Mouse (Mus musculus): ENCODE measurements at regions not wholly inside any gene's neighbourhood (a gene's known extent, or its start where the extent isn't known, plus 50 kb on each side); places are given as distances from the start of the nearest gene placed in this dataset.
A peak's percentile ranks its signal among the peaks of the same experiment; 100 is the strongest.

- Histone ChIP-seq H3K36me3 (ENCODE audit: control insufficient read depth, insufficient read depth, low read length) (no peaks in the 10 kb centered on the region), H3K27ac (ENCODE audit: low read length) (no peak overlapping the region), H3K4me3 (ENCODE audit: low read depth, low read length) (no peak overlapping the region), H3K4me1 (ENCODE audit: control insufficient read depth, insufficient read depth, low read length) (no peaks in the 10 kb centered on the region), H3K9me3 (ENCODE audit: control insufficient read depth, low read depth, low read length) (no peaks in the 10 kb centered on the region), H3K4me2 (replicated peaks; ENCODE audit: low read depth, low read length) (no peak overlapping the region), H3K27me3 (ENCODE audit: control insufficient read depth, insufficient read depth, low read length) (no peaks in the 10 kb centered on the region), H3K9ac (replicated peaks; ENCODE audit: low read depth, low read length) (no peak overlapping the region)
- 72% methylated on average over 4 of the region's 4 CpGs for WGBS
- no peak for ATAC-seq (ENCODE audit: insufficient number of reproducible peaks, insufficient read depth, low FRiP score, low read depth)
These were observed 423.3 kb downstream of the Zic3 start for GRCm38 (mm10) chrX:58445624-58446323.

GRCm38 (mm10) chrX:58447605-58448004, 425.1 kb downstream of the Zic3 start:
- no peak for ATAC-seq (ENCODE audit: insufficient number of reproducible peaks, insufficient read depth, low FRiP score, low read depth)
- Histone ChIP-seq H3K9me3 (ENCODE audit: control insufficient read depth, low read depth, low read length) (no peaks in the 10 kb centered on the region), H3K27me3 (ENCODE audit: control insufficient read depth, insufficient read depth, low read length) (no peaks in the 10 kb centered on the region), H3K4me3 (ENCODE audit: low read depth, low read length) (no peak overlapping the region), H3K4me1 (ENCODE audit: control insufficient read depth, insufficient read depth, low read length) (no peaks in the 10 kb centered on the region), H3K4me2 (replicated peaks; ENCODE audit: low read depth, low read length) (no peak overlapping the region), H3K36me3 (ENCODE audit: control insufficient read depth, insufficient read depth, low read length) (no peaks in the 10 kb centered on the region), H3K27ac (ENCODE audit: low read length) (no peak overlapping the region), H3K9ac (replicated peaks; ENCODE audit: low read depth, low read length) (no peak overlapping the region)
- 88% methylated on average over 6 of the region's 6 CpGs for WGBS

- H3K27ac ChIP-seq (ENCODE audit: low read length) = no peak overlapping the region
- H3K4me3 ChIP-seq (ENCODE audit: low read depth, low read length) = no peak overlapping the region
- H3K9me3 ChIP-seq (ENCODE audit: control insufficient read depth, low read depth, low read length) = no peaks in the 10 kb centered on the region
- no peaks in the 10 kb centered on the region for H3K36me3 ChIP-seq (ENCODE audit: control insufficient read depth, insufficient read depth, low read length)
- H3K4me1 ChIP-seq (ENCODE audit: control insufficient read depth, insufficient read depth, low read length) = no peaks in the 10 kb centered on the region
- ATAC-seq (ENCODE audit: insufficient number of reproducible peaks, insufficient read depth, low FRiP score, low read depth) = no peak
- 77% methylated on average over 6 of the region's 6 CpGs for WGBS
- H3K4me2 ChIP-seq (replicated peaks; ENCODE audit: low read depth, low read length) = no peak overlapping the region
- H3K9ac ChIP-seq (replicated peaks; ENCODE audit: low read depth, low read length) = no peak overlapping the region
- H3K27me3 ChIP-seq (ENCODE audit: control insufficient read depth, insufficient read depth, low read length) = no peaks in the 10 kb centered on the region
These were observed 439.5 kb upstream of the 4930550L24Rik start for GRCm38 (mm10) chrX:58469683-58470082.

GRCm38 (mm10) chrX:58470986-58471385, 438.2 kb upstream of the 4930550L24Rik start:
- no peaks in the 10 kb centered on the region for H3K4me1 ChIP-seq (ENCODE audit: control insufficient read depth, insufficient read depth, low read length)
- no peaks in the 10 kb centered on the region for H3K36me3 ChIP-seq (ENCODE audit: control insufficient read depth, insufficient read depth, low read length)
- H3K9me3 ChIP-seq (ENCODE audit: control insufficient read depth, low read depth, low read length) = no peaks in the 10 kb centered on the region
- no peak overlapping the region for H3K9ac ChIP-seq (replicated peaks; ENCODE audit: low read depth, low read length)
- H3K4me3 ChIP-seq (ENCODE audit: low read depth, low read length) = no peak overlapping the region
- no peaks in the 10 kb centered on the region for H3K27me3 ChIP-seq (ENCODE audit: control insufficient read depth, insufficient read depth, low read length)
- H3K27ac ChIP-seq (ENCODE audit: low read length) = no peak overlapping the region
- H3K4me2 ChIP-seq (replicated peaks; ENCODE audit: low read depth, low read length) = no peak overlapping the region
- ATAC-seq (ENCODE audit: insufficient number of reproducible peaks, insufficient read depth, low FRiP score, low read depth) = 0 out of 2 replicates have a peak, but pooled peaks have one; percentile 42
- WGBS = 47% methylated on average over 1 of the region's 1 CpGs

- Histone ChIP-seq H3K27me3 (ENCODE audit: control insufficient read depth, insufficient read depth, low read length) (no peaks in the 10 kb centered on the region), H3K4me2 (replicated peaks; ENCODE audit: low read depth, low read length) (no peak overlapping the region), H3K36me3 (ENCODE audit: control insufficient read depth, insufficient read depth, low read length) (no peaks in the 10 kb centered on the region), H3K4me1 (ENCODE audit: control insufficient read depth, insufficient read depth, low read length) (no peaks in the 10 kb centered on the region), H3K4me3 (ENCODE audit: low read depth, low read length) (no peak overlapping the region), H3K9ac (replicated peaks; ENCODE audit: low read depth, low read length) (no peak overlapping the region), H3K27ac (ENCODE audit: low read length) (no peak overlapping the region), H3K9me3 (ENCODE audit: control insufficient read depth, low read depth, low read length) (no peaks in the 10 kb centered on the region)
- no peak for ATAC-seq (ENCODE audit: insufficient number of reproducible peaks, insufficient read depth, low FRiP score, low read depth)
- 14% methylated on average over 2 of the region's 2 CpGs for WGBS
These were observed 418.3 kb upstream of the 4930550L24Rik start for GRCm38 (mm10) chrX:58490861-58491260.

GRCm38 (mm10) chrX:58503573-58503972, 405.6 kb upstream of the 4930550L24Rik start:
- Histone ChIP-seq H3K36me3 (ENCODE audit: control insufficient read depth, insufficient read depth, low read length) (no peaks in the 10 kb centered on the region), H3K27me3 (ENCODE audit: control insufficient read depth, insufficient read depth, low read length) (no peaks in the 10 kb centered on the region), H3K4me3 (ENCODE audit: low read depth, low read length) (no peak overlapping the region), H3K27ac (ENCODE audit: low read length) (no peak overlapping the region), H3K9me3 (ENCODE audit: control insufficient read depth, low read depth, low read length) (no peaks in the 10 kb centered on the region), H3K9ac (replicated peaks; ENCODE audit: low read depth, low read length) (no peak overlapping the region), H3K4me2 (replicated peaks; ENCODE audit: low read depth, low read length) (no peak overlapping the region), H3K4me1 (ENCODE audit: control insufficient read depth, insufficient read depth, low read length) (no peaks in the 10 kb centered on the region)
- 46% methylated on average over 1 of the region's 1 CpGs for WGBS
- ATAC-seq (ENCODE audit: insufficient number of reproducible peaks, insufficient read depth, low FRiP score, low read depth) = no peak

- 36% methylated on average over 5 of the region's 5 CpGs for WGBS
- no peak for ATAC-seq (ENCODE audit: insufficient number of reproducible peaks, insufficient read depth, low FRiP score, low read depth)
- Histone ChIP-seq H3K4me1 (ENCODE audit: control insufficient read depth, insufficient read depth, low read length) (no peaks in the 10 kb centered on the region), H3K4me2 (replicated peaks; ENCODE audit: low read depth, low read length) (no peak overlapping the region), H3K4me3 (ENCODE audit: low read depth, low read length) (no peak overlapping the region), H3K36me3 (ENCODE audit: control insufficient read depth, insufficient read depth, low read length) (no peaks in the 10 kb centered on the region), H3K9ac (replicated peaks; ENCODE audit: low read depth, low read length) (no peak overlapping the region), H3K27ac (ENCODE audit: low read length) (no peak overlapping the region), H3K9me3 (ENCODE audit: control insufficient read depth, low read depth, low read length) (no peaks in the 10 kb centered on the region), H3K27me3 (ENCODE audit: control insufficient read depth, insufficient read depth, low read length) (no peaks in the 10 kb centered on the region)
These were observed 394.2 kb upstream of the 4930550L24Rik start for GRCm38 (mm10) chrX:58514925-58515324.
